Mouse (Mus musculus) adrenal gland, adult (tissue): Measurements from ENCODE around the gene Jam3.

Experiments used
- DNase-seq, 2 experiments: peaks; one replicate each; pipeline ENCODE4 v3.0.0; 2022 to 2023; ENCODE audit warnings: low spot score in 1 of 2; ENCODE audit not compliant: inconsistent age in 2 of 2

Gene Jam3

DNA sequence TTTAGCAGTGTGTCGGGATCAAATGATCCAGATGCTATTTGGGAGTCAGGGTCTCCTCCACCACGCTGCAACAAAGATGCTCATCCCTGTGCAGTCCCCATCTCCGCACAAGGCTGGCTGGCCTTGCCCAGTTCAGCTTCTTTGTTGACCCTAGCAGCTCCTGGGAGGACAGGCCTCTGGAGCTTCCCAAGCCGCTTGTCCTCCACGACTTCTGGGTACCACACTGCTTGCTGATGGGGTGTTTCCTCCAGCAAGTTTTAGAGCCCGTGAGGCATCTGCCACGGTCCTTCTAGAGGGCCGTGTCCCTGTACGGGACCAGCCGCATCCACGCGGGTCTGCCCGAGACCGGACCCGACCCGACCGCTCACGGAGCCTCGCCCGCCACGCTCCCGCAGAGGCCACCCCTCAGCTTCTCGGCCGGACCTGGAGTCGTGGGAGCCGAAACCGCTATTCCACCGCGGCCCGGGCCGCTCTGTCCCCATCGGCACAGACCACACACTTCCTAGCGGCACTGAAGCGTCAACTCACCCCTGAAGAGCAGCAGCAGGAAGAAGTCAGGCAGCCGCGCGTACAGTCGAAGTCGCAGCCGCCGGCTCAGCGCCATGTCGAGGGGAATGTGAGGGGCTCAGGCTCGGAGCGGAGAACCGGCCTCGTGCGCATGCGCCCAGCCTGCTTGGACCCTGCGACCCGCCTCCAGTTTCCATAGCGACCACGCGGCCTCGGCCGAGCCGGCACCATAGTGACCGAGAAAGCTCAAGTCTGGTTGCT, at the start of gene Jam3:
Gene Jam3, minus strand, starts transcription at position 659 of the 768 bp plus-strand sequence.
- DNase-seq: peak; percentile 94 to 97

DNA sequence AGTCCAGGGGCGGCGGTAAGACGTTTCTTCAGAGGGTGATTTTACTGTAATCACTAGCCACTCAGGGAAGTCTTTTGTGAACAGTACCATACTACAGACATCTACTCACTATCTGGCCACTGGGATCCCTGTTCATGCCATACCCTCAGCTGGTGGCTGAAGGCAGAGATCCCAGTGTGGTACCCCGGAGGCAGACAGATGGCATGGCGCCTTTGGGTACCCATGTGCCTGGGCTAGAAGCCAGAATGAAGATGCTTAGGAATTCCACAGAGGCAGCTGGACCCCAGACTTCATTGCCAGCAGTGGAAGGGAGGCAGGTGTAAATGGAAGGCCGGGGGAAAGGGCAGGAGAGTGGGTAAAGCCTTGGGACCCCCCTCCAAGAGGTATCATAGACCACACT, 49.0 kb upstream of the Jam3 start:
- no peak for DNase-seq

DNA sequence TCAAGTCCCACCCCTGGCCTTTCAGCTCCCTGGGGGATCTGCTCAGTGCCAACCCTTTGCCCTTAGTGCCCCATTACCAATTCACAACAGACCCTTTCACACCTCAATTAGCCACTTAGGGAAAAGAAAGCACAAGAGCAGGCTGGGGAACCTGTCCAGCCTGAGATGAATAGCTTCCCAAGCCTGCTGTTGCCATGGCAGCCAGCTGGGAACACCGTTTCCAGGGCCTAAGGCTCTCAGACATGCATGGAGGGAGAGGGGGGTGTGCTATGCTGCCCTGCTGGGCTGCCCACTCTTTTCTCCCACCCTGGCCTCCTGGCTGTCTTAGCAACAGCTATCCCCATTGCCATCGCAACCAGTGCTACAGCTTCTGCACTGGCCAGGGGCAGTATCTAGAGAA, 47.9 kb upstream of the Jam3 start:
- peak; percentile 51 to 79 for DNase-seq

DNA sequence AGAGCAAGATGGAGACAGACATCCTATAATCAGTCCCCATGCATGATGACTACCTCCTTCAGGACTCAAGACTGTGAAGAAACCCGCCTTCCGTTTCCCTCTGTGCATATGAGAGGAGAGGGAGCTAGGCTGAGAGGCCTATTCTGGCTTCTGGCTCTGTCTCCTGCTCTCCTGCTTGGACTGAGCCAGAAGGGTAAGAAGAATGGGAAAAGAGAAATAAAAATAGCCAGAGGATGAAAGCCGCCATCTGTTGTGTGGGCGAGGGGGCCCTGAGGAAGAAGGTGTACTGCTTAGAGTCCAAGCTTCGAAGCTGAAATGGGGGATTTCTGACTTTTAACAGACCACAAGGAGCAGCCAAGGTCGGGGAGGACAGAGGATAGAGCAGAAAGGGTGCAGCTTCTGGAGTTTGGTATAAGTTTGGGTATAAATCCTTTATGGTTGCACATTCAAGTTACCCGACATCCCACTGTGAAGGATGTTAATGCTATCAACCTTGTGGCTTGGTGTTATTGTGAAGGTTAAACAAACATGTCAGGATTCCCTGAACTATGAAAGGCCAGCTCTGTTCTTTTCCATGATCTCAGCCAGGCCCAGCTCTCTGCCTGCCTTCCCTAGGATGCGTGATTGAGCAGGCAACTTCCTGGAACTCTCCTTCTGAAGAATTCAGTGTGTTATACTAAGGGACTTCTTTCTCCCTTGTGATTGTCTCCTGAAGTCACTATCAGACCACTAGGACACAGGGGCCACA, 46.4 kb upstream of the Jam3 start:
- DNase-seq: peak; percentile 50 to 89

DNA sequence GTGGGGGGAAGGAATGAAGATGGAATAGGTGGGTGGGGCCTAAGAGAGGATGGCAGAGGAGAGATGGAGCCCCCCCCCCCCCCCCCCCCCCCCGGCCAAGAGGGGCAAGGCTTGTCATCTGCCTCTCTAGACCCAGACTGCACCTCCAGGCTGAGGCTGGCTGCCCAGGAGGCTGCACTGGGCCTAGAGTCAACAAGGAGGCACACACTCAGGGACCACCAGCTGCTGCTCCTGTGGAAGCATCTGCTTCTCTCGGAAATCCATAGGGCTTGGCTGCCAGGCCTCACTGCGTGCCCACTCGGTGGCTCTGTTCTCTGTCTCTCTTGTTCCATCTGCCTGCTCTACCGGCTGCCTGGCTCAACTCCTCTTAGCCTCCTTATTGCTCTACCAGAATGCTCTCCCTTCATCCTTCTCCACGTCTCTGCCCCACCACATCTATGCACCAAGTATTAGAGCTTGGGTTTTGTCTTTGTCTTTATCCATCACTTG, 38.4 kb upstream of the Jam3 start:
- DNase-seq: peak in 1 of 2 experiments; percentile 28

DNA sequence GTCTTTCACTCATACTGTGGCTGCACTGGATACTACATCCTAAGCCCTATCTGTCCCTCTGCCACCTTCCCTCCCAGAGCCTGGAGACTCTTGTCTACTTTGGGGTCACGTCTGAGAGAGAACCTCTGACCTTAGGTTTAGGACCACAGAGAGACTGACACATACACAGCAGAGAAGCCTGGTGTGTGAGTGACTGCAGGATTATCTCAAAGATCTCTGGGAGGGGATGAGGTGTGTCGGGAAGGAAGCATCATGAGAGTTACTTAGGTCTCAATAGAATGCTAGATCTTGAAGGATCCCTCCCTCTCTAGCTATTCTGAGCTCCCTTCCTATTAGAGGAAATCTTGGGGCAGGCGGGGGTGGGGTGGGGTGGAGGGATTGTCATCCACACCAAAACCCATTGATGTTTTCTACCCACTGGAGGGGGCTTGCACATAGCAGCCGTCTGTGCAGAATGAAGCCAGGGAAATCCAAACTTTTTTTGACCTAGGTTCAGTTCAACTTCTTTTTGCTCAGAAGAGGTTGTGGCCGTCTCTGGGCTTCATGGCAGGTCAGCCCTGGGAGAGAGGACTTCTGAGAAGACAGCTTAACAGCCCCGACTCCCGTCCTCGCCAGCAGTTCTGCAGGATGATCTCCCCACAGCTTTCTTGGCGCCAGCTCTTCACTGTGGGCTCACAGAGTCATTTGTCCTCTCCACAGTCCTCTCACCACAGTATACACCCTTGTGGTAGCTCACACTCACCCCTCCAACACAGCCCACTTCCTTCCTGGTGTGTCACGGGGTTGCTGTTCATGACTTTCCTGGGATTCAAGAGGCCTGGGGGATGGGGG, 37.8 kb upstream of the Jam3 start:
- peak; percentile 29 to 52 for DNase-seq

DNA sequence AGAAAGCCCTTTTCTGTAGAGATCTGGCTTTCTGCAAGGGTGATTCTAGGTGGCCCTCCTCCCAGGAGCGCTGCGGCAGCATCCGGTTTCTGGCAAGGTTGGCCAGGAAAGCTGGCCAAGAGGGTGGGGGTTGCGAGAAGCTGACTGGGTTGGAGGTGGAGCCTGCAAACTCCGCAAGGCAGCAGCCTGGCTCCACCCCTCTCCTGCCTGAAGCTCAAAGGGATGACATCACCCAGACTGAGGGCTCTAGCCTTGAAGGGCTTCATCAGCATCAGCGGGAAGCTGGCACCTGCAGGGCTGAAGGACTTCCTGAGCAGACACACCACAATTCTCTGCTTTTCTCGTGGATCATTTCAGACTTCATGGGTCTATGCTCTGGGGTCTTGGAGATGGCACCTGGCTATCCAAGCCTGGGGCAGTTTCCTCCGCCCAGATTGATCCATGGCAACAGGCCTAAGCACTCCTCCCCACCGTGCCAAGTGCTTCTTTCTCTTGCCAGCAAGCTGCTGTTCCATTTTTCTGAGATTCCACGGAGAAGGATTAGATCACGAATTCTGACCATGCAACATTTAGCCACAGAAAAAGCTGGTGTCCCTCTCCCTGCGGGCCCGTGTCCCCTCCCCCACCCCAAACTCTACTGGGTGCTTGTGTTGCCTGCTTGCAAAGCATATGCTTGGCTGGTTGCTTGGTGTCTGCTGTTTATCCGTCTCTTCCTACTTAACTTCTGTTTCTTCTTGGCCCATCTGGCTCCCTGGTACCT, 37.0 kb upstream of the Jam3 start:
- peak; percentile 96 to 98 for DNase-seq

DNA sequence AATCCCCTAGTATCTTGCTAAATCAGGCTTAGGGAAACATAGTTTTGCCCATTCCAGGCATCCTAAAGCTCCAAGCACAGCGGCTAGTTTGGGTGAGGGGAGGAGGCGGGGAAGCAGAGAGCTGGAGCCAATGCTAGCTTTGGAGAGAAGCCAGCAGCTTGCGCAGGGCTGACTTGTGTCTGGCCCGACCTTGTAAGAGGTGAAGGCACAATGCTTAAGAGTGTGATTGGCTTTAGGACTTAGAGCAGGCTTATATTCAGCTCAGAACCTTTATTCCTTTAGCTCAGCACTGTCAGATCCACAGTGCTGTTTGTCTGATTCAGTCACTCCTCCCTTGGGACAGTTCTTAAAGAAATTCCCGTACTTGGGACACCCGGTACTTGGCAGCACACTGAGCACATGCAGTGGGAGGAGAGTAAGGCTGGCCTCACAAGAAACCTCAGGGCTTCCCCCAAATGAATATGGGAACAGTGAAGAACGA, 36.3 kb upstream of the Jam3 start:
- DNase-seq: peak; percentile 87 to 96

DNA sequence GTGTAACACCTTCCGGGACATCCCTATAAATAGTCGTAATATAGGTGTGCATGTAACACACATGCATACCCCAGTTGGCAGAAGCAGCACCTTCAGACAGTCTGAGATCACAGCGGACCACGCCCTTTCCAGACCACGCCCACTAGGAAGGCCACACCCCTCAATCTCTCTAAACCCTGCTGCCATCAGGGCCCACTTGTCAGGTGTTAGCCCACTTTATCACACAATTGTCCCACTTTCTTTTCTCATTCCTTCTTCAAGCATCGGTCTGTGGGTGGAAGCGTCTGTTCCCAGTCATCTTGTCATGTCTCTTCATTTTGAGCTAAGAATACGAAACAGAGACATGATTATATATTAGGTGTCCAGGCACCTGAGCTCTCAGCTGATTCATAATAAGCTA, 35.2 kb upstream of the Jam3 start:
- peak in 1 of 2 experiments; percentile 41 for DNase-seq

DNA sequence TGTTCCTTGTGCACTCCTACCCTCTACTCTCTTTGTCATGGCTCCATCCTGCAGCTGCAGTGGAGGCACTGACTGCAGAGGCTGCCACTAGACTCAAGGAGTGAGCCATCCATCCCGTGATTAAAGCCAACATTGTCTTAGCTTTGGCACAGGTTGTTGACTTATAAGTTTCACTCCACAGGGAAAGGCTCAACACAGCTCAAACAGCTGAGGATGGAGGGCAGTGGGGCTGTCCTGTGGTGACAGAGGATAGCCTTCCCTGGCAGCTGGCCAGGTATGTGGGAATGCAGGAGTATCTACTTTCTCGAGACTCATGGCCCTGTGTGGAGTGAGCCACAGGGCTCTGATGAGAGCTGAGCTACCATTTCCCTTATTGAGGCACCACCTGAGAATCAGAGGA, 34.1 kb upstream of the Jam3 start:
- peak; percentile 26 to 60 for DNase-seq

DNA sequence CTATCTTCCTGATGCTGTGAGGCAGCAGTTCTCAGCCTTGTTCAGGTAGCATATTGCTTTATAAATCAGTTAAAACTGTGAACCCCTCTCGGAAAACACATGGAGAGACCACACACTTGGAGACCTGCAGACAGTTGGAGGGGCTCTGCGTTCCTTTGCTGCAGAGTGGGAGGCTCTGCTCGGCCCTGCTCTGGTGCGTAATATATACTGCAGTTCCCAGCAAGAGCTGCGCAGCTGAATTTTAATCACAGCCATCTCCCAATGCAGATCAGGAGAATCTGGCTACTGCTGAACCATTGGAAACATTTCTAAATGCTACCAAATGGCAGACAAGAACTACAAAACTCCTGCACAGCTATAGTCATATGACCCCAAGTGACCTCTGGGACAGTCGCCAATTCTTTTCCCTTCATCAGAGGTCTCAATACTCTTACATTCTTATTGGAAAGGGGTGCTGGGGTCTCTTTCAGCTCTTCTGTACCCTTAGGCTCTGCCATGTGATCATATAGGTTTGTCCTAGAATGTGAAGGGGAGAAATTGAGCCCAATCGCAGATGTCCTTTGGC, 33.5 kb upstream of the Jam3 start:
- no peak for DNase-seq

DNA sequence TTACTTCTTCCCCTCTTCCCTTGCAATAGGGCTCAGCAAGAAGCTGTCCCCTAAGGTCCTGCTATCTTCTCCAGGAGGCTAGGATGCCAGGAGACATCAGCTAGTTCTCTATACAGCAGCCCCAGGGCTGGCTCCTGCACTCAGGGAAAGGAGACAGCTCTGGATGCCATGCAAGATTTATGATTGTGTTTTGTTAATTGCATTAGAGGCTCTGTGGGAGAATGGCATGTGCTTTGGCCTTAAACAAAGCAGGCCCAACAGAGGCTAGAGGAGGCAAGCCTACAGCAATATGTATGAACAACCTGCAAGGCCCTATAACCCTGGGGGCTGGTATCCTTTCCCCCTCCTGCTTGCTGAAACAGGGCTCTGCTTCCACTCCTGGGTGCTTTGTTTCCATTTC, 30.6 kb upstream of the Jam3 start:
- peak in 1 of 2 experiments; percentile 53 for DNase-seq

DNA sequence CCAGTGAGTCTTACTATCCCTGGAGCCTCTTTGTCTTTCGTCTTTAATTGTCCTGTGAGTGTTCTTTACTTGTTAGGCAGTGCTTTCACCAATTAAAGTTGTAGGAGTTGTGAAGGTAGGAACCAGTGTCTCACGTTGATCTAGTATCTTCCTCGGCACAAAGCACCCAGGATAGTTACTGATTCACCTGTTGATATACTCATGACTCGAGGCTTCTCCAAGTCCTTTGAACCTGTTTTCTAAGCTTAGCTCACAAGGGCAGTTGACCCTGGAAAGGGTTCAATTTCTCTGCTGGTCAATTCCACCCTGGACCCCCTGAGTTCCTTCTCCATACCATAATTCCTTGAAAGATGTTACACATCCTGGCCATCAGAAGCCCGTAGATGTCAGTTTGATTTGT, 26.9 kb upstream of the Jam3 start:
- no peak for DNase-seq

DNA sequence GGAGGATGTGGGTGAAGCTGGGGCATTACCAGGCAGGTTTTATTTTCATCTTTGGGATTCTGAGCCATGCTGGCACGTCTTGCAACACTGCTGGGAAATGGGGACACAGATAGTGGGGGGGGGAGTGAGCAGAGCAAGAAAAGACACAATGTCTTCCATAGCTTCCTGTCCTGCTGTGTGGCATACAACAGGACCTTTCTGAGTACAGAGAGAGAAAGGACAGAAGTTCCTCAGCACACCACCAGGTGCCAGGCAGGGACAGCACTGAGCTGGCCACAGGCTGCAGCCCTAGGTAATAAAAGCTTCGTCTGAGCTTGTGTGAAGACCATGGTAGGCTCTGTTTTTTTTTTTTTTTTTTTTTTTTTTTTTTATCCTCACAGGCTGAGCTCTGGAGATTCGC, 25.3 kb upstream of the Jam3 start:
- peak in 1 of 2 experiments; percentile 48 for DNase-seq

DNA sequence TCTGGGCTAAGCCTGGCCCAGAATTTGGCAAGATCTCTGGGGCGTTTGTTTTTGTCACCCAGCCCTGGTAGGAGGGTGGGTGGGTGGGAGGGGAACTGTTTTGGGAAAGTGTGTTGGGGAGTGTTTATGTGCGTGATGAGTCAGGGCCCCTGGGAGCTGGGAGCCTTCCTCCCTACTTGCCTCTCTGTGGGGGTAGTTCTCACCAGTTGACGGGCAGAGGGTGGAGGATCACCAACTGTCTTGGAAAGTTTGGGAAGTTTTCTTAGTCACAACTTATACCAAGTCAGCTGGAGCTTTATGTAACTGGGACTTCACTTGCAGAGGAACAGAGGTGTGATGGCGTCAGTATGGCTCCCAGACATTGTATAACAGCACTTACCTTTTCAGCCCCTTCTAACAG, 23.7 kb upstream of the Jam3 start:
- no peak for DNase-seq

DNA sequence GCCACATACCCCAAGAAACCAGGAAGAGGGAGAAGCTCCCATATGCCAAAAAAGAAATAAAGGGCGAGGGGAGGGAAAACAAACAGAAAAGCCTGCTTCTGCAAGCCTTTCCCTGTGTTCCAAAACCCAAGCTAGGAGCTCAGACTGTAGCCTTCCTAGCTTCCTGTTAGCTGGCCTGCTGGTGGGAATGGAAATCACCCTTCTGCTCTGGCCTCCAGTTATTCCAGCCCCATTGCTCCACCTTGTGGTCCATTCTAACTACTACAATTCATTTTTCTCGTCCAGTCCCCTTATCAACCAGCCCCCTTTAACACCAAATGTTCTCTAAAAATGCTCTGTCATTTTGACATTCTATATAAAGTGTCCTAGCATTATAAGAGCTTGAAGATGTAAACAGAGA, 20.9 kb upstream of the Jam3 start:
- peak; percentile 67 to 93 for DNase-seq

DNA sequence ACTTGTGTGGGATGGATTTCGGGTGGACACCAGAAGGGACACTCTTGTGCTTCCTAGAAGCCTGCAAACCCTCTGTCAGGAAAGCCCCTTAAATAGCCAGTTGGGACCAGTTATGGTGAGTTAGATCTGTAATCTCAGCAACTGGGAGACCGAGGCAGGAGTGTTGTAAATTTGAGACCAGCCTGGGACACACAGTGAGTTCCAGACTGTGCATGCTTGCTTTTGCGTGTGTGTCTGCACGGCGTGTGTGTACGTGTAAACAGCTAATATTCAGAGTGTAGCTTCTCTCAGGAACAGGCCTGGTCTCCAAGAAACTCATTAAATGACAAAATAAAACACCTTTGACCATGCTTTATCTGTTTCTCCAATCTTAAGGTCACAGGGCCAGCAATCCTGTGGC, 20.5 kb upstream of the Jam3 start:
- no peak for DNase-seq

DNA sequence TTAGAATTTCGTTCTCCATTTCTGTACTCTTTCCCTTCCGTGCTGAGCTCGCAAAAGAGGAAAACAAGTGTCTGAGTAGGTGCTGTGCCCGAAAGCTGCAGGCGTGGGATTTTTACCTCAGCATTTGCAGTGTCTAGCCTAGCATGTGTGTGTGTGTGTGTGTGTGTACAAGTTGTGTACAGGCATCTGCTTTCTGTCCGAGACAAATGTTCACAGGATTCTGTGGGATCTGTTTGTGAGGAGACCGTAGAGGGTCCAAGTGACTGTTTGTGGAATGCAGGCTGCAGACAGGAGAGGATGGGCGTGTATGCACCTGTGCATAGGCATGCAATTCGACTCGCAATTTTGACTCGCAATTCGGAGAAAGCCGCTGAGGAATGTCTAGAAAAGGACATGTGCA, 20.0 kb upstream of the Jam3 start:
- DNase-seq: peak in 1 of 2 experiments; percentile 17

DNA sequence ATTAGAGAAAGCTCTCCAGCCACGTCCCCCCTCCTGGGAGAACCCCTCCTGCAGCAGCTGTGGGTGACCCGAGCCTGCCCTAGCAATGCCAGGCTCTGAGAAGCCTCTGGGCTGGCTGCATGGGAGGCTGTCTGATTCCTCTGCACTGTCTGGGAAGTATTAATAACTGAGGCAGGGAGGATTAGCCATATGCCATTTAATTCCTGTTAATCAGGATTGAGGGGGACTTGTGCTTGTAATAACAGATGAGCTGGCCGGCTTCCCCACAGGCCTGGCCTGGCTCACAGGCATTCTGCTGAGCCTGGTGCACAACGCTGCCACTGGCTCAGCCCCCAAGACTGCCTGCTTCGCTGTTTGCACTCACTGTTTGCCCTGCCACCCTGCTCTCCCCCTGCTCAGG, 18.9 kb upstream of the Jam3 start:
- DNase-seq: peak in 1 of 2 experiments; percentile 23

DNA sequence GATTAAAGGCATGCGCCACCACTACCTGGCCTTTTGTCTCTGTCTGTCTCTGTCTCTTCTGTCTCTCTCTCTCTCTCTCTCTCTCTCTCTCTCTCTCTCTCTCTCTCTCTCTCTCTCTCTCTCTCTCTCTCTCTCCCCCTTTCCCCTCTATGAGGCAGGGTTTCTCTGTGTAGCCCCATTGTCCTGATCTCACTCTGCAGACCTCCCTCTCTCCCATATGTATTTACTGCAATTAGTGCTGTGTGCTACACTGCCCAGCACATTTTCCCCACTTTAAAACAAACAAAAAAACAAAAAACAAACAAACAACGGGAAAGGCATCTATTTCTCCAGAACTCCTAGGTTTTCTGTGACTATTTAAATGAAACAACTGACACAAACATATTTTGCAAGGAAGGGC, 18.4 kb upstream of the Jam3 start:
- no peak for DNase-seq
